Mouse (Mus musculus) lung, postnatal 14 days (tissue): ENCODE results near the gene Synpo2.
A peak's percentile ranks its signal among the peaks of the same experiment; 100 is the strongest.

Source experiments
- DNase-seq: peaks from one replicate; pipeline ENCODE4 v3.0.0; 2021

Synpo2 gene

GRCm38 (mm10) chr3:123204658-123205057 is 31.3 kb downstream of the Synpo2 start:
- DNase-seq: no peak

DNA sequence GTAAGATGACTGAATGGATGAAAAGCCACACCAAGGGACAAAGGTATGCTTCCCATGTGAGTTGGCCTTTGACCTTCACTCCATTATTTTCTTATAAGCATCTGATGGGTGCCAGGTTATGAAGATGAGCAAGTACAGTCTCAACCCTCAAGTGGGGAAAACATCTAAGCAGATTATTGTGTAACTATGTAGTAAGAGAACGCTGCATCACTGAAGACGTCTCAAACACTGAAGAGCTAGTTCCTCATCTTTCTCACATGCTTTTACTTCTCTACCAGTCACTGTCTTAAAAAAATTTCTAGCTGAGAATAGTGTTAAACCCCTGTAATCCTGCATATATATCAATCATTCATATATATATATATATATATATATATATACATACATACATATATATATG is 34.2 kb downstream of the Synpo2 start:
- no peak for DNase-seq

GRCm38 (mm10) chr3:123193740-123194139 is 42.2 kb downstream of the Synpo2 start:
- DNase-seq: no peak

GRCm38 (mm10) chr3:123191602-123192001 is 44.3 kb downstream of the Synpo2 start:
- DNase-seq: no peak

DNA sequence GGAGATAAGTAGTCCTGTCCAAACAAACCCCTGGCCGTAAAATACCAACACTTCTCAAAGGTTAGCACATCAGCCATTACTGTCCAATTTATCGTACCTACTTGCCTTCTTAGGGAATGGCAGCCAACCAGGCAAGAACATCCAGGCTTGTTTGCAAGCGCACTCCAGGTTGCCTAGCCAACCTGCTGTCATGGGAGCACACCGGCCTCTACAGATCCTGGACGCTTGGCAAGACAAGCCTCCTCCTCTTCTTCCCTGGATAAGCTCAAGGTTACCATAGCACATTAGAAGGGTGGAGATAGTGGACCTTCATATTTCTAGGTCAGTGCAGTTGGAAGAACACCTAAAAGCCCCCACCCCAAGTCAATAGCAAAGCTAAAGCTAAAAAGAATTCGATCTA is 45.6 kb downstream of the Synpo2 start:
- DNase-seq: no peak

- DNase-seq: no peak
Measured at GRCm38 (mm10) chr3:123189826-123190225, 46.1 kb downstream of the Synpo2 start.

DNA sequence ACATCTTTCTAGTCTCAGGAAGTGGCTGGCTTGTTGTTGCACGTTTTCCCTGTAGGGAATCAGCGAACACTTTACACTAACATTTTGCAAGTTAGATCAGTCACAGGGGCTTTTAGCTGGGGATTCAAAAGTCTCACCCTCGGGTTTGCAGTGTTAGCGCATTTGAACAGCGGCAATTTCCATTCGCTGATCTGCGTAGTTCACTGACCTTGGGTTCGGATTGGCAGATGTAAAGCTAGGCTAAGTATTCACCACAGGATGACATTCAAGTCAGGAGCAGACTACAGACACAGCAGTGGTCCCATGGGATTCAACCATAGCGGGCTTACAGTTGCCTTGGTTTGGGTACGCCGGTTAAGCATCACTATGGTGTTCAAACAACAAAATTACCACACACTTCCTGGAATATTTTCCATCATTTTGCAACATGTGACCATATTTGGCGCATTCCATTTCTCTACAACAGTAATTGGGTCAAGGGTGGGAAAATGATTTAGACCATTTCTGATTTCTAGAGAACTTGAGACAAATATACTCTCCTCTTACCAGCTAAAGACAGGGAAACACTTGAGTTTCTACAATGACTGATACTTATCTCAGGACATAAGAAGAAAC is 47.2 kb downstream of the Synpo2 start:
- no peak for DNase-seq

GRCm38 (mm10) chr3:123187370-123188124 is 48.4 kb downstream of the Synpo2 start:
- no peak for DNase-seq

GRCm38 (mm10) chr3:123185238-123185925 is 50.6 kb downstream of the Synpo2 start:
- no peak for DNase-seq

GRCm38 (mm10) chr3:123184281-123184680 is 51.7 kb downstream of the Synpo2 start:
- no peak for DNase-seq

- DNase-seq: no peak
Measured at GRCm38 (mm10) chr3:123179508-123179907, 56.4 kb downstream of the Synpo2 start.

GRCm38 (mm10) chr3:123179041-123179440 is 56.9 kb downstream of the Synpo2 start:
- DNase-seq: no peak

GRCm38 (mm10) chr3:123178420-123178819 is 57.5 kb downstream of the Synpo2 start:
- no peak for DNase-seq

GRCm38 (mm10) chr3:123176366-123177334 is 59.3 kb downstream of the Synpo2 start:
- no peak for DNase-seq

GRCm38 (mm10) chr3:123175142-123175541 is 60.8 kb downstream of the Synpo2 start:
- no peak for DNase-seq

GRCm38 (mm10) chr3:123174379-123174697 is 61.6 kb downstream of the Synpo2 start:
- no peak for DNase-seq

- no peak for DNase-seq
Measured at GRCm38 (mm10) chr3:123173553-123174378, 62.2 kb downstream of the Synpo2 start.

DNA sequence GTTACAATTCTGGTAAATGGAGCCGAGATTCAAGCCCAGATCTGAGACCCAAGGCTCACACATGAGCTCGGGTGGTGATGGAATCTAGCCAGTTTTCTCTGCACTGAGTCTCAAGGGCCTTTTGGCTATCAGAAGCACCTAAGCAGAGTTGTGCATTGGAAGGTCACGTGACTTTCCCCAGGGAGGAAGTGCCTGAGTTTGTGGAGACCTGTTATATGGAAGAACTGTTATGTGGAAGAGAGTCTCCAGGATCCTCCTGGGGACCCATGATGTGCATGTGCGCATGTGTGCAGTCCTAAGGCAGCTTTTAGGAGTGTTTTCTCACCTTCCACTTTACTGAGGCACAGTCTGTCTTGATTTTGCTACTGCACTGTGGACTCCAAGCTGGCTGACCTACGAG is 63.8 kb downstream of the Synpo2 start:
- no peak for DNase-seq

- no peak for DNase-seq
Measured at GRCm38 (mm10) chr3:123169398-123169797, 66.6 kb downstream of the Synpo2 start.

DNA sequence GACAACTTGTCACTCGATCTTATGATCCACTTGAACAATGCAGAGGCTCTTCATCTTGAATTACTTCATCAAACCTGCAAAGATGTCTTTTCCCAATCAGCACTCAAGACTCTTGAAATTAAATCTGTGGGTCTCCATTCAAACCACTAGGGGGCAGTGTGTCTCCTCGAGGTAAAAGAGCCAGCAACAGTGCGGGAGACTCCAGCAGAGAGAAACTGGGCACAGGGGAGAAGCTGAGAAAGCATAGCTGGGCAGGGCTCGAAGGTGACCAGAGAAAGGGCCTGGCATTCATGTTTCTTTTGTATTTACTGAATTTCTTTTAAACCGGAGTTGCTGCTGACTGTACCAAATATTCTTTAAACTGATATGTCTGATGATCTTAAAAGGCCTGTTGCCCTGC is 67.1 kb downstream of the Synpo2 start:
- DNase-seq: peak; percentile 69

- DNase-seq: no peak
Measured at GRCm38 (mm10) chr3:123166450-123166849, 69.5 kb downstream of the Synpo2 start.

DNA sequence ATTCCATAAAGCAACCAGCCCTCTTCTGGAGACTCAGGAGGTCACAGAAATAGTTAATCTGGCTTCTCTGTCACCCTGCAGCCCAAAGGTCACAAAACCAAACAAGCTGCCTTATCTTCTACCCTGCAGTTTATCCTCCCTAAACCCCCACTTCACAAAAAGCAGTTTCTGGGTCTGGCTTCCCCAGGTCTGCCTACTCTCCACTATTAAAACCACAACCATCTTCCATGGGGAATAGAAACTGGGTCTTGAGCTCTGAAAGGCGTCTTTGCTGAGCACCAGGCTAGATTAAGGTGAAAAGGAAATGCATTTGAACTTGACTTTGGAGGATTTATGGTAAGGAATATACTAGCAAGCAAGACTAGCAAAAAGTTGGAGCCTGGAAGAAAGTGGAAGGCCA is 71.8 kb downstream of the Synpo2 start:
- DNase-seq: no peak
